Mouse (Mus musculus) erythroblast, embryonic 14.5 days (primary cell): ENCODE results near the gene Zfp239.

Experiments
- GATA1 ChIP-seq: IDR thresholded peaks from 2 replicates; pipeline ENCODE4 v1.6.1; 2012; ENCODE audit warnings: low read length, inconsistent platforms, mixed read lengths
- TAL1 ChIP-seq: IDR thresholded peaks from 3 replicates; pipeline ENCODE4 v1.6.1; 2012; ENCODE audit warnings: low read length, inconsistent platforms, mixed read lengths

DNA sequence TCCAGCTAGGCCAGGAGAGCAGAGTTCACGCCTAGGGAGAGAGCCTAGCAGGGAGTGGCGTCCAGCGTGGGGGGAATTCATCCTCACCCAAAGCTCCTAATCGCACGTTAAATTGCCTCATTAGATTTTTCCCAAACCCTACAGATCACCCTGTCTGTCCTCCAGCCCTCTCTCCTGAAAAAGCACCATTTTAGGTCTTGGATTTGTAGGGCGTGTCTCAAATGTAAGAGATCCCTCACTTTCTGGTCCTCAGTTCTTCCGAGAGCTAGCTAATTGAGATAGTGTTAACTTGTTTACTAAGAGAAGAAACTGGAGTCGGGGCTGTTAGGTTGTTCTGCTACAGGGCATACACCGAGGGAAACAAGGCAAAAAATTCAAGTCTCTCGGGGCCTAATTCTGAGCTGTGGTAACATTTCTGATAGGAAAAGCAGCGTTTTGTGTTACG is 20.4 kb upstream of the Zfp239 start:
- TF ChIP-seq GATA1 (no peak), TAL1 (no peak)
